Mouse (Mus musculus): ENCODE measurements around the gene Zfp131. TPM values are rescaled to one million over a fixed set of nuclear protein-coding genes. Genes with fewer than 3 reads are reported as not detected.

The Zfp131 gene
- 69.0 TPM for total RNA-seq (2023)

GRCm38 (mm10) chr13:119790761-119791579 is at the start of gene Zfp131:
TSS of gene Zfp131 (minus strand) at chr13:119790889.

DNA sequence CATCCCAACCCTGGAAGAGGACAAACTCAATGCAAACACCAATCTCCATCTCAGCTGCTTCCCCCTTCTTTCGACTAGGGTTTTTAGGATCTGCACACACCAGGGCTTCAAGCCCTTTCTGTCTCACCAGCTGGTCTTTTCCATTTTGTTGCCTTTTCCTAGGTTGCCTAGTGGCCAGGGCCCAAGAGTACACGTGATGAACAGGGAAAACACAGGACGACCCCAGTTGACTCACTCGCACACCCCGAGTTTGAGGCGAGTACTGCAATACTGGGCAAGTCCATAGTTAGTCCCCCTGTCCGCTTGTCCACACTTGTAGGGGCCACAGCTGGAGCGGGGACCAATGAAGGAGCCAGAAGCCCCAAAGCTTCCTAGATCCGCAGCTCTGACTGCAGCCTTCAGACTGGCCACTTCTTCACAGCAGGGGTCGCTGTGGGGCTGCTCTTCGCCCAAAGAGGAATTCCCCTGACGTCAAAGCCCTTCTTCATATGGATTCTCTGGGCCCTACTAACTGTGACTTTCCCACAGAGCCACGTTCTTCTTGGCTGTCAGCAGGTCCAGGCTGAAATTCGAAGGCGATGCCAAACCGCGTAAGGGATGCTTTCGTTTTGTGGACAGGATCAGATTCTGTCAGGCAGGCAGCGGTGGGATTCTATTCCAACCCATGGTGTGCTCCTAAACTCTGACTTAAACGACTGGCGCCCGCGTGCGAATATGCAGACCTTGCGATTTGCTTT is 44.8 kb upstream of the Zfp131 start, which contains the start of gene D13Ertd608e:
TSS of gene D13Ertd608e (plus strand) at position 687 of the 737 bp plus-strand sequence.

DNA sequence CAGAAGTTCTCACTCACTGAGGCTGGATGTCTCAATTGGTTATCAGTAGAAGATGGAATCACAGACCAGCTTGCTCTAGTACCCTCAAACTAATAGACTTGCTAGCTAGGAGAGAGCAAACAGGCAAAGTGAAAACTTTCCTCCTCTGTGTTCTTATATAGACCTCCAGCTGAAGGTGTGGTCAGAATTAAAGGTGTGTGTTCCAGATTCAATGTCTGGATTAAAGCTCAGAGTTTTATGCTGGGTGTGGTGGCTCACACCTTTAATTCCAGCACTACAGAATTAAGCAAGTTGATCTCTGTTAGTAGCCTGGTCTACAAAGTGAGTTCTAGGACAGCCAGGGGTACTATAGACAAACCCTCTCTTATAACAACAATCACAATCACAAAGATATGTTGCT is 39.4 kb upstream of the Zfp131 start, which contains the start of gene AF067063:
TSS of gene AF067063 (minus strand) at position 101 of the 400 bp plus-strand sequence.

GRCm38 (mm10) chr13:119755681-119756471 is 34.8 kb downstream of the Zfp131 start, which contains the start of gene Nim1k:
TSS of gene Nim1k (minus strand) at chr13:119755882.

Other genes starting within 250 kb of the Zfp131 start
- gene Ccl28, start 167.1 kb downstream of the Zfp131 start, total RNA-seq (2023) = not detected
- 35.6 TPM for gene Hmgcs1, start 100.5 kb downstream of the Zfp131 start, total RNA-seq (2023)
- gene Nim1k, start 35.0 kb downstream of the Zfp131 start, total RNA-seq (2023) = 0.94 TPM
- gene AF067063, start 39.3 kb upstream of the Zfp131 start, total RNA-seq (2023) = not detected
- not detected for gene D13Ertd608e, start 45.1 kb upstream of the Zfp131 start, total RNA-seq (2023)
- gene Tcstv1, start 103.9 kb upstream of the Zfp131 start, total RNA-seq (2023) = not detected
- not detected for gene Gm21761, start 138.4 kb upstream of the Zfp131 start, total RNA-seq (2023)
- gene B020031M17Rik, start 159.9 kb upstream of the Zfp131 start, total RNA-seq (2023) = not detected
- not detected for gene Gm36079, start 236.1 kb upstream of the Zfp131 start, total RNA-seq (2023)